Mouse (Mus musculus) MEL (cell line): ENCODE data around the gene Slc25a23. TPM values are rescaled to one million over a fixed set of nuclear protein-coding genes. Genes with fewer than 3 reads are reported as not detected.

ENCODE experiments used
- DNase-seq: peaks from one replicate; pipeline ENCODE4 v3.0.0; 2011; ENCODE audit warnings: low read depth, low spot score
- H3K27ac ChIP-seq: 2 replicates; pipeline ENCODE4 v1.5.1; 2012; ENCODE audit warnings: low read depth, mild to moderate bottlenecking, control low read depth, low read length, moderate library complexity; ENCODE audit not compliant: control insufficient read depth
- H3K27me3 ChIP-seq, 2 experiments: fragments of 150-350 bp in 1 of 2; sonication (generic) in 1 of 2; 2 replicates each; pipeline ENCODE4 v1.6.1; 2012; ENCODE audit warnings: low read length in 2 of 2, mild to moderate bottlenecking in 2 of 2, improper control_type of control experiment in 1 of 2, moderate library complexity in 1 of 2; ENCODE audit not compliant: insufficient read depth in 2 of 2, control insufficient read depth in 1 of 2
- H3K36me3 ChIP-seq, 2 experiments: 2 replicates each; pipeline ENCODE4 v1.6.1; 2012 to 2014; ENCODE audit warnings: low read length in 2 of 2, improper control_type of control experiment in 1 of 2, inconsistent platforms in 1 of 2, mild to moderate bottlenecking in 1 of 2; ENCODE audit not compliant: insufficient read depth in 2 of 2, control insufficient read depth in 1 of 2
- H3K4me1 ChIP-seq, 2 experiments: fragments of 150-350 bp in 1 of 2; sonication (generic) in 1 of 2; 2 replicates each; pipeline ENCODE4 v1.6.1; 2012; ENCODE audit warnings: low read length in 2 of 2, improper control_type of control experiment in 1 of 2, mild to moderate bottlenecking in 1 of 2; ENCODE audit not compliant: insufficient read depth in 2 of 2, control insufficient read depth in 1 of 2
- H3K4me3 ChIP-seq, 2 experiments: fragments of 150-350 bp in 1 of 2; sonication (generic) in 1 of 2; 2 replicates each; pipeline ENCODE4 v1.5.1; 2012; ENCODE audit warnings: low read depth in 2 of 2, low read length in 2 of 2, mild to moderate bottlenecking in 2 of 2, moderate library complexity in 2 of 2, control low read depth in 1 of 2, improper control_type of control experiment in 1 of 2; ENCODE audit not compliant: control insufficient read depth in 1 of 2, insufficient read depth in 1 of 2
- H3K79me2 ChIP-seq: 2 replicates; pipeline ENCODE4 v1.6.1; 2012; ENCODE audit warnings: mild to moderate bottlenecking, low read length, moderate library complexity; ENCODE audit not compliant: control insufficient read depth, poor library complexity, insufficient read depth
- H3K9ac ChIP-seq: 2 replicates; pipeline ENCODE4 v1.6.1; 2012; ENCODE audit warnings: low read depth, mild to moderate bottlenecking, control low read depth, low read length, moderate library complexity; ENCODE audit not compliant: control insufficient read depth, poor library complexity, severe bottlenecking
- H3K9me3 ChIP-seq: fragments of 150-350 bp; sonication (generic); replicated peaks from 2 replicates; pipeline ENCODE4 v1.6.1; 2012; ENCODE audit warnings: mild to moderate bottlenecking, low read length, improper control_type of control experiment, moderate library complexity; ENCODE audit not compliant: insufficient read depth
- CHD2 ChIP-seq: IDR thresholded peaks from 2 replicates; pipeline ENCODE4 v1.6.1; 2011; ENCODE audit warnings: low read length, improper control_type of control experiment
- ELF1 ChIP-seq: IDR thresholded peaks from 2 replicates; pipeline ENCODE4 v1.6.1; 2014; ENCODE audit warnings: low read depth, mild to moderate bottlenecking, inconsistent platforms, low read length, improper control_type of control experiment, moderate library complexity
- ETS1 ChIP-seq: IDR thresholded peaks from 2 replicates; pipeline ENCODE4 v1.6.1; 2012; ENCODE audit warnings: low read depth, mild to moderate bottlenecking, inconsistent platforms, low read length, improper control_type of control experiment, moderate library complexity
- GATA1 ChIP-seq: IDR thresholded peaks from 2 replicates; pipeline ENCODE4 v1.6.1; 2011; ENCODE audit warnings: low read depth, low read length, improper control_type of control experiment
- JUND ChIP-seq: IDR thresholded peaks from 2 replicates; pipeline ENCODE4 v1.6.1; 2011; ENCODE audit warnings: low read depth, mild to moderate bottlenecking, improper control_type of control experiment, low read length
- KAT2A ChIP-seq: conservative IDR thresholded peaks from 2 replicates; pipeline ENCODE4 v1.6.1; 2012; ENCODE audit warnings: low read depth, low read length, improper control_type of control experiment, inconsistent platforms
- MAFK ChIP-seq: IDR thresholded peaks from 2 replicates; pipeline ENCODE4 v1.6.1; 2011; ENCODE audit warnings: low read depth, mild to moderate bottlenecking, low read length, improper control_type of control experiment, borderline replicate concordance
- MEF2A ChIP-seq: IDR thresholded peaks from 2 replicates; pipeline ENCODE4 v1.6.1; 2014; ENCODE audit warnings: low read depth, mild to moderate bottlenecking, inconsistent platforms, low read length, improper control_type of control experiment; ENCODE audit not compliant: poor library complexity, insufficient replicate concordance, severe bottlenecking; ENCODE audit errors: extremely low read depth
- MXI1 ChIP-seq: IDR thresholded peaks from 2 replicates; pipeline ENCODE4 v1.6.1; 2011; ENCODE audit warnings: mild to moderate bottlenecking, low read depth, low read length, improper control_type of control experiment
- POLR2A ChIP-seq, 2 experiments: IDR thresholded peaks; 2 replicates each; pipeline ENCODE4 v1.6.1; 2011 to 2012; ENCODE audit warnings: low read length in 2 of 2, mild to moderate bottlenecking in 2 of 2, control low read depth in 1 of 2, improper control_type of control experiment in 1 of 2, low read depth in 1 of 2, moderate library complexity in 1 of 2; ENCODE audit not compliant: control insufficient read depth in 1 of 2, insufficient read depth in 1 of 2, poor library complexity in 1 of 2
- POLR2AphosphoS2 ChIP-seq: IDR thresholded peaks from 2 replicates; pipeline ENCODE4 v1.6.1; 2011; ENCODE audit warnings: low read length, improper control_type of control experiment
- RCOR1 ChIP-seq: IDR thresholded peaks from 2 replicates; pipeline ENCODE4 v1.6.1; 2012; ENCODE audit warnings: low read depth, mild to moderate bottlenecking, inconsistent platforms, low read length, improper control_type of control experiment
- SMC3 ChIP-seq: IDR thresholded peaks from 2 replicates; pipeline ENCODE4 v1.6.1; 2011; ENCODE audit warnings: low read depth, low read length, improper control_type of control experiment
- TBP ChIP-seq: IDR thresholded peaks from 2 replicates; pipeline ENCODE4 v1.8.0; 2011; ENCODE audit warnings: low read depth, low read length, improper control_type of control experiment
- TCF12 ChIP-seq: IDR thresholded peaks from 2 replicates; pipeline ENCODE4 v1.6.1; 2014; ENCODE audit warnings: low read depth, mild to moderate bottlenecking, inconsistent platforms, low read length, improper control_type of control experiment, moderate library complexity
- UBTF ChIP-seq: IDR thresholded peaks from 2 replicates; pipeline ENCODE4 v1.6.1; 2012; ENCODE audit warnings: low read depth, mild to moderate bottlenecking, inconsistent platforms, low read length, improper control_type of control experiment, moderate library complexity, borderline replicate concordance; ENCODE audit not compliant: insufficient read depth
- USF2 ChIP-seq, 2 experiments: IDR thresholded peaks; 2 replicates each; pipeline ENCODE4 v1.6.1; 2011 to 2012; ENCODE audit warnings: improper control_type of control experiment in 2 of 2, low read length in 2 of 2, borderline replicate concordance in 1 of 2, inconsistent platforms in 1 of 2, low read depth in 1 of 2, mild to moderate bottlenecking in 1 of 2; ENCODE audit not compliant: insufficient read depth in 1 of 2
- ZC3H11A ChIP-seq: IDR thresholded peaks from 2 replicates; pipeline ENCODE4 v1.6.1; 2012; ENCODE audit warnings: low read depth, mild to moderate bottlenecking, inconsistent platforms, low read length, improper control_type of control experiment
- ZMIZ1 ChIP-seq: IDR thresholded peaks from 2 replicates; pipeline ENCODE4 v1.6.1; 2012; ENCODE audit warnings: low read depth, mild to moderate bottlenecking, inconsistent platforms, low read length, improper control_type of control experiment, moderate library complexity
- polyA plus RNA-seq, 2 experiments: library from polyadenylated mRNA; stranded (reverse) in 1 of 2; unstranded in 1 of 2; fragments of >175 nt in 1 of 2; fragments of >200 nt in 1 of 2; gene quantifications; 2 replicates each; pipeline versions ENCODE4 v1.2.1 to v1.2.4; 2012; ENCODE audit warnings: low replicate concordance in 2 of 2, low read depth in 1 of 2; ENCODE audit not compliant: insufficient read length in 2 of 2, insufficient read depth in 1 of 2, missing spikeins in 1 of 2
- total RNA-seq: library from RNA; depleted of rRNA; stranded (reverse); fragments of 300-350 nt; gene quantifications from 2 replicates; pipeline ENCODE4 v1.2.3, GENCODE M21; 2012

Gene Slc25a23
- total and polyA plus RNA-seq, 3 experiments, result 4.9 to 60.8 TPM; not detected in 1

GRCm38 (mm10) chr17:57070699-57071098 is 11.0 kb upstream of the Slc25a23 start:
- Histone ChIP-seq H3K4me1 (peaks cover 0 to 5% of the 10 kb centered on the region in 2 experiments; a peak in 2 of 4 replicates), H3K9ac (no peak overlapping the region), H3K79me2 (no peaks in the 10 kb centered on the region), H3K9me3 (no peaks in the 10 kb centered on the region), H3K27ac (no peak overlapping the region), H3K27me3 (no peaks in the 10 kb centered on the region), H3K4me3 (no peak overlapping the region), H3K36me3 (peaks cover 0 to 8% of the 10 kb centered on the region in 2 experiments; a peak in 2 of 4 replicates)
- DNase-seq, result no peak
- TF ChIP-seq ETS1, result no peak
- TF ChIP-seq GATA1, result no peak
- no peak for TF ChIP-seq JUND
- no peak for TF ChIP-seq TBP
- no peak for TF ChIP-seq SMC3
- no peak for TF ChIP-seq ZC3H11A
- no peak for TF ChIP-seq MAFK
- TF ChIP-seq ZMIZ1, result no peak
- no peak for TF ChIP-seq CHD2
- no peak for TF ChIP-seq MXI1
- no peak for TF ChIP-seq USF2 (IDR thresholded peaks at IDR 0.05; ENCODE audit: borderline replicate concordance in 1 of 2, insufficient read depth in 1 of 2, low read depth in 1 of 2, low read length in 2 of 2)
- no peak for TF ChIP-seq UBTF
- TF ChIP-seq KAT2A, result no peak
- TF ChIP-seq POLR2A (IDR thresholded peaks at IDR 0.05; ENCODE audit: control insufficient read depth in 1 of 2, insufficient read depth in 1 of 2, low read depth in 1 of 2, low read length in 2 of 2, poor library complexity in 1 of 2), result no peak
- TF ChIP-seq MEF2A, result no peak
- TF ChIP-seq ELF1, result no peak

DNA sequence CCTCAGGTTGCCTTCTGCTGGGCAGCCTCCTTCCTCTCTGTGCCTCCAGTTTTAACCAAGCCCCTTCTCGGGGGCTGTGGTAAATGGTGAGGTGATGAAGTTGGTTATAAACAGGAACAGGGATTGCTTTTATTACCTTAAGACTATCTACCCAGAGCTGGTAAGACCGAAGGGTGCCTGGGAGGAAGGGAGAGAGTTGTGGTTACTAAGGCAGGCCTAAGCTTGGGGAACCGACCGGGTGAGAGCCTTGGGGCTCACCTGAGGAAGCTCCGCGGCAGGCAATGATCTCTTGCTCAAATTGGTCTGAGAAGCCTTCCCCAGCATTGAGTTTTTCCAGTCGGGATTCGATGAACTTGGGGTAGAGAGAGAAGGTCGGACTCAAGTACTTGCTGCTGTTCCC is 10.6 kb upstream of the Slc25a23 start:
- Histone ChIP-seq H3K27ac (no peak overlapping the region), H3K9me3 (no peaks in the 10 kb centered on the region), H3K4me1 (peaks cover 0 to 5% of the 10 kb centered on the region in 2 experiments; a peak in 2 of 4 replicates), H3K27me3 (no peaks in the 10 kb centered on the region), H3K9ac (no peak overlapping the region), H3K36me3 (peaks cover 0 to 8% of the 10 kb centered on the region in 2 experiments; a peak in 2 of 4 replicates), H3K79me2 (no peaks in the 10 kb centered on the region), H3K4me3 (no peak overlapping the region)
- no peak for DNase-seq
- no peak for TF ChIP-seq TCF12
- no peak for TF ChIP-seq POLR2AphosphoS2
- no peak for TF ChIP-seq RCOR1
